Mouse (Mus musculus) adrenal gland, adult 8-10 months (tissue): ENCODE measurements around the gene Apol6. TPM values are rescaled to one million over a fixed set of nuclear protein-coding genes. Genes with fewer than 3 reads are reported as not detected.

Source experiments
- DNase-seq: peaks from one replicate; pipeline ENCODE4 v3.0.0; 2022
- total RNA-seq, 4 experiments: library from RNA; stranded (reverse); gene quantifications; 2 replicates each; pipeline ENCODE4 v1.2.4; 2022

Gene Apol6
- total RNA-seq, 4 experiments from 2014 or later: 11.8 to 73.3 (median 21.2) TPM

DNA sequence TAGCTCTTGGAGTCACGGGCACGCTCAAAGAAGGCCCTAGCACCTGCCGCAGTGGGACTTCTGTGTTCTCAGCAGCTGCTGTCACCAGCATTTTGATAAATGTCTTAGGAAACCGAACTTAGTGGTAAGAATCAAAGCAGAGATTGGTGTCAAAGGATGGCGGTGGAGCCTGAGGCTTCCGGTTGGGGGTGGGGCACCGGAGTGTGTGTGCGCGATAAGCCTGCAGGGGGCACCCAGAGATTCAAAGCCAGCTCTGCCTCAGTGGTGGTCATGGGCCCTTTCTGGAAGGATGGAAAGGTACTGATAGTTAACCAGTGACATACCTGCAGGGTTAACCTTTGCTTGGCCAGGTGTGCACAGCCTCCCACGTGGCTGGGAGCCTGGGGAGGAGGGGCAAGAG lies 27.0 kb downstream of the Apol6 start:
- no peak for DNase-seq

DNA sequence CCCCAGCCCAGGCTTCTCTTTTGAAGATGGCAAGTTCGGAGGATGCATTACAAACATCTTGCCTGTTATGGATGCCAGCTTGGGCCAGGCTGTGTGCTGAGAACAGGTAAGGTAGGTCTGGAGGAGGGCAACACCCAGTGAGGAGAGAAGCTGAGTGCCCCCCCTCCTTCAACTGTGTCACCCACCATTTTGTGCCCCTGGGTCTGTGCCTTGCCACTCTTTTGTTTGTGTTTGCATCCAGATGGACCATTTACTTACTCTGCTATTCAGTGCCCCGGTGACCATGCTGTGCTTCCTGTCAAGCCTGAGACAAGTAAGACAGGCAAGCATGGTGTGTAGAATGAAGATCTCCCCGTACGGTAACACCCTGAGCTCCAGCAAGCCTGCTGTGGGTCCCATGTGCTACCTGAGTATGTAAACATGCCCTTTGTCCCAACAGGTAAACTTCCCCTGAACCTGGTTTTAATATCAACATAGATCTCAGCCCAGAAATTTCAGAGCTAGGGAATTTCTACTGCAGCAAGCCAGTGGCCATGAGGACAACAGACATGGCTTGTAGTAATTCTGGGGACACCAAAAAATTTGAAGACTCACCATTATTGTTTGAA lies 28.1 kb downstream of the Apol6 start:
- no peak for DNase-seq

DNA sequence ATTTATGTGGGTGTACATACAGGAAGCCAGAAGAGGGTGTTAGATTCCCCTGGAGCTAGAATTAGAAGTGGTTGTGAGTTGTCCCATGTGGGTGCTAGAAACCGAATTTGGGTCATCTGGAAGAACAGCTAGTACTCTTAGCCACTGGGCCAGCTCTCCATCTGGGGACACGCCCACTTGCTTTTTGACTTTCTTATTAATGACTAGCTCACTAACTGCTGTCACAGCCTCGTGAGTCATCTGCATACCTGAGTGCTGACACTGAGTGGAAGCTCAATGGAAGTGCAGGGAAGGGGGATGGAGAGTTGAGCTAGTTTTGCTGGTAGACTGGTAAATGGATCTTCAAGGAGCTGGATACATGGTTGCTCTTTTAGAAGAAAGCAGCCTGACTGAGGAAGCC lies 32.0 kb downstream of the Apol6 start:
- no peak for DNase-seq

DNA sequence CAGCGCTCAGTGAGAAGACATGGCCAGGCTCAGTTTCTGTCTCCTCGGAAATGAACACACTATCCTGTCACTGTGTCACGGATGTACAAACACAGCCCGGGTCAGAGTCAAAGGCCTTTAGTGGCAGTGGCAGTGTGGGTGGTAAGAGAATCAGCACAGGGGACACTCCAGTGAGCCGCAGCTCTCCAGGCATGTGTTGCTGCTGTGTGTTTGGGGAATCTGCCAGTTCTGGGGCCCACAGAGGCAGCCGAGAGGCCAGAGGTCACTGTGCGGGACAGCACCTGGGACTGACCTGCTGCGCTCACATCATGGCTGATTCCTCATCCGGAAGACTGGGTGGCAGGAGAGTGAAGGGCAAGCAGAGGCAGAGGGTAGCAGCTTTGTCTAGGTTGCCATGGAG lies 33.4 kb downstream of the Apol6 start:
- DNase-seq: no peak

DNA sequence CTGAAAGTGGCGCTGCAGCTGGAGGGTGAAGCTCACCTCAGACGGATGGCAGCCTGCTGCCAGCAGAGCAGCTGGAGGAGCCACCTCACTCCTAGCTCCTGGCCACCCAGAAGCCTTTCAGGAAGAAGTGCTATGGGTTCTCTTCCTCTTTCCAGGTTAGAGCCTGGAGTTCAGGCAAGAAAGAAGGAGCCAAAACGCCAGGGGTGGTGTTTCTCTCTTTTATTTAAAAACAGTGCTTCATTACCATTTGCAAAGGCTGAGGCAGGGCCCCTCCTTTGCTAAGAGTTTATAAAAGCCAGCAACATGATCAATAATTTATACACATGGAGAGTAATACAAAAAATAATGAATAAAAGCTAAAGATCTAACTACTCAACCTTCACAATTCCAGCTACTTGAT lies 34.3 kb downstream of the Apol6 start:
- no peak for DNase-seq

DNA sequence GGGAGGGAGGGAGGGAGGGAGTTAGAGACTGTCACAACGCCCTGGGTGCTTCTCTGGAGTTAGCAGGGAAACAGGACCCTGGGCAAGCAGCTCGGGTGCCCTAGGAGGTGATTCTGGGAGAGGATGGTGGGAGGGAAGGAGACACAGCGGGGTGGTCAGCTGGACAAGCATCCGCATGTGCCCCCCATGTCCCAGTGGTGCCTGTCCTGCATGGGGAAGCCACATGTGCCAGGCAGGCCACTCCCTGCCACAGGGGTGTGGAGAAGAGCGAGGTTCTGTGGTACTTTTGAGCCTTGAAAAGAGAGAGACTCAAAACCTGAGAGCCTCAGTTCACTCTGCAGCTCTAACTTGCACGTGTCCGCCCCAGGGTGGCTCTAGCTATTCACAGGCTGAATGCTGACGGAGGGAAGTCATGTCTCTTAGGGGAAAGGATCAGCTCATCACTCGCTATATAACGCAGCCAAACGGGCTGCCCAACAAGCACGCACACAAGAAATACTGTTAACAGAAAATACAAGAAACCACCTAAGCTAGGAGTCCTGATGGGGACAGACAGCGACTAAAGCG lies 34.8 kb downstream of the Apol6 start:
- no peak for DNase-seq

DNA sequence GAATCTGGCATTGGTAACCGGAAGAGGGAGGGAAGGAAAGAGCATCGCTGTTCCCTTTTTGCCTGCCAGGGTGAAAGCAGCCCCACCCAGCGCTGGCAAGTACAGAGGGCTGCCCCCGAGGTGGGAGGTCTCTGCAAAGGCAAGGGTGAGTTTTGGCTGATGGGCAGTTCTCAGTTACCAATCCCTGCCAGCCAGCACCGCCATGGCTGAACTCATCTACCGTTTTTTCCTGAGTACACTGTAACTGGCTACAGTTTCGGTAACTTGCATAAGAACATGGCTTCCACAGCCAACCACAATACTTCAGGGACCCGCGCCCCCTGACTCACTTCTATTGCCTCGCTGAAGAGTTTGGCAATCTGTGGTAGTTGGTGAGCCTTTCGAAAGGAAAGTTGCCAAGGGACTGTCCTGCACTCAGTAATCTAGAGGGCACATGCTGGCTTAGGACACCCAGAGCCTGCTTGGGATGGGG lies 35.4 kb downstream of the Apol6 start:
- peak; percentile 40 for DNase-seq

DNA sequence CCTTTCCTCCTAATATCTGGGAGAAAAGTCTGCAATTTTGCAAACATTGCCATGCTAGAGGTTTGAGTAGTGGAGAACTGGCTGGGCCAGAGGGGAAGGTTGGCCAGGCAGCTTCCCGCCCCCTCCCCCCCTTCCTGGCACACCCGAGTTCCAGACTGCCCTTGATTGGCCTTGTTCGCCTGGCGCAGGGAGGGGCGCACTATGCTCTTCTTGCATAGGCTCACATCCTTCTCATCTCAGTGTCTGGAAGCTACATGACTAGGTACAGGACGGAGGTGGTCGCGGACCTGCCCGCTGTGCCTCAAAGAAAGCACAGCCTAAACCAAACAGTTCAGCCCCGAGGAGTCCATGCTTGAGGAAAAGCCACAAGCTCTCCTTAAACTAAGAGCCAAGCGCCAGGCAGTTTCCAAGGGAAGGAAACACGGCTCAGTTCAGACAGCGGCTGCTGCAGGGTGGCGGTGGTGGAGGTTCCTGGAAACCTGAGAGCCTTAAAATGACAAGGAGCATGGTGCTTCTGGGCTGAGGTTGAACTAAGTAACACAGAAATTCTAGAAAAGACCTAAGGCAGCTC lies 36.2 kb downstream of the Apol6 start:
- DNase-seq: no peak

DNA sequence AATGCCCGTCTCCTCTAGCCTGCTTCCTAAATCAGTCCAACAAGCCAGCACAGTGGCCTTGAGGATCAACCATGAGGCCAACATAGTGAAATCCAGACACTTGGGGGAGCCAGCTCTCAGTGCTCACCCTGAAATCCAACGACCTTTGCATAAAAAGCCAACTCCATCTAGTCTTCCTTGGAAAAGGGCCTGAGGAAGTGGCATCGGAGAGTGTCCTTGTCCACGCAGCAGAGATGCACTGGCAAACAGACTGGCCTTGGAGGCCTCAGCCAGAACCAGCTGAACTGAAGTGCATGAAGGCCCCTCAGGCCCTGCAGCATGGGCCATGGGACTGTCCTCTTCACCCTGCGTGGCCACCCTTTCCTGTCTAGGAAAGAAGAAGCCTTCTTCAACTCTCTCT lies 36.9 kb downstream of the Apol6 start:
- DNase-seq: peak; percentile 83

DNA sequence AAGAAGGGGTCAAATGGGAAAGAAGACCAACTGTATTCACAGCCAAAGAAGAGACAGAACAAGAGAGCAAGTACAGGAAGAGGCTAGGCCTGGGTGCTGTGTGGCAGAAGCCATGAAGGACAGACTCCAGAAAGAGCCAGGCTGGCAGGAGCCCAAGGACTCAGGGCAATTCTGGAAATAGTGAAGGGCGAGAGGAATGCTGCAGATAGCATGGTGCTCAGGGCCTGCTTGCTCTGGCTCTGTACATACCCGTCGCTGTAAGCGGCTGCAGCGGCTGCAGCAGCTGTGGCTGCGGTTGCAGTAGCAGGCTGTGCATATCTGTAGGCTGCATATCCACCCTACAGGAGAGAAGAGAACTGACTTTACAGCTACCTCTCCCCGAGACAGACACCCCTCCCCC lies 41.3 kb downstream of the Apol6 start:
- peak; percentile 89 for DNase-seq

DNA sequence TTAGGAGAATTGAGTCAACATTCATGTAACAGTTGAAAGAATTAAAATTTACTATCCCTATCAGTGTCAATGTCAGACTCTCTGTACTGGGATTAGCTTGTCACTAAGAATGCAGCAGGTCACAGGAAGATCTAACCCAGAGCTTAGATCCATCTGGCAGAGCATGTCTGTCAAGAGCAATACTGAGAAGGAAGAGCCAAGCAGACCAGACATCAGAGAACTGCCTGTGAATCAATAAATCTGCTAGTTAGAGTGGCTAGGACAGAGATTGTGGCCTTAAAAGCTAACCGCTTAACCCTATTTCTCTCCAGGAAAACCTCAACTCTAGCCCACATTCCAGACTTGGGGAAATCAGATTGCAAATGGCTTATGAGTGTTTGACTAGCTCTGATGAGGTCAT lies 42.0 kb downstream of the Apol6 start:
- no peak for DNase-seq

DNA sequence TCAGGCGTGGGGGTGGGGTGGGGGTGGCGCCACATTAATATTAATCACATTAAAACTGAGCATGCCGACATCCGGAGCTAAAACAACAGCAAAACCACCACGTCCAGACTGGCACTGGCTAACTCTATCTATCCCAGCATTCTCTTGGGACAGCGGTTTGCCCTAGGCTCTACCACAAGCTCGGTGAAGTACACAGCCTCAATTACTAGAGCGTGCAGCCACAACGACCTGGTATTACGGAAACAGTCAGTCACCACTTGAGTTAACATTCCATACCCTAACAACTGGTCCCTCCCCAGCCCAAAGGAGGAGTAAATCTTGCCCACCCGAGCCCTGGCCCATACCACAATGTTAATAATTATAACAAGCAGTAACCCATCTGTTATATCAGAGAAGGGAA lies 44.7 kb downstream of the Apol6 start:
- no peak for DNase-seq

DNA sequence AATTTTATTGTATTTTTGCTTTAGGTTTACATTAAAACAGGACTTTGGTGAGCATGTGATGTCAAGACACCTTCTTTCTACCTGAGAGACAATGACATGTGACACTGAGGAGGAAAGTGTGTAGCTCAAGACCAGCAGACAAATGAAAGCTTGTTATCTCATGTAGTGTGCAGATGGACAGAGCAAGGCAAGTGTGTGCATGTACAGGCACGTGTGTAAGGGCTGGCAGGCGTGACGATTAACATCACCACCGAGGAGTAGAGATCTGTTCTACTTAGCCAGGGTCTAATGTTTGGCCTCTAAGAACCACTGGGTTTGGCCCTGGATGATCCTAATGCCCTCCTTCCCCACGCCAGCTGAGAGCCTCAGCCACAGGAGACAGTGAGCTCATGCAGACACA lies 46.0 kb downstream of the Apol6 start:
- DNase-seq: no peak

DNA sequence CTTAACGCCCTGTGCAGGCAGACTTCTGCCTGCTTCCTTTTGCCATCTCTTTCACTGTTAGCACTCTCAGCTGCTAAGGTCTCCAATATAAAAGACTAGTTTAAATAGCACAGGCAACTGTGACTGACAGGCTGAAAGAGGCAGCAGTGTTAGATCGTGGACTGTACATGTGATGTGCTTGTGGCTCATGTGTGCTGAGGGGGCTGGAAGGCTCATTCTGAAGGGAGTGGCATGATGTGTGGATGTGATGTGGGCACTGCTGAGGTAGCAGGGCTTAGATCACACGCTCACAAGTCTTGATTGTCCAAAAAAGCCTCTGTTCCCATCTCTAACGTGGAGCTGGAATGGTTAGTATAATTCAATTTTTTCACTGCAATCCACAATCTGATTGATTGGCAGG lies 46.9 kb downstream of the Apol6 start:
- no peak for DNase-seq

DNA sequence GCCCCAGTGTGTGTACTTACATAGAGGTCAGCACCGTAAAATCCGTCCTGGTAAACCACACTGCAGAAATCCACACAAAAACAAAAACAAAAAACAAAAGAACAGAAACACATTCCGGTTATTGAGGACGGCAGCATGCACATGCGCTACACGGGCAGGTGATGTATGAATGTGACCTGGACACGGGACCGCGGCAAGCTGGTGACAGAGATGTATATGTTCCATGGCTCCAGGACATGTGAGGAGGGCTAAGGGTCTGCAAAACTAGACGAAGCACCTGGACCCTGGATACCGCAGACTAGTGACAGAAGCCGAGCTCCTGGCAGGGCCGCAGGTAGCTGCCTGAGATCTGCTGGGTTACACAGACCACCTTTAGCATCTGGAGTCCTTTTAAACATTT lies 49.9 kb downstream of the Apol6 start:
- no peak for DNase-seq

DNA sequence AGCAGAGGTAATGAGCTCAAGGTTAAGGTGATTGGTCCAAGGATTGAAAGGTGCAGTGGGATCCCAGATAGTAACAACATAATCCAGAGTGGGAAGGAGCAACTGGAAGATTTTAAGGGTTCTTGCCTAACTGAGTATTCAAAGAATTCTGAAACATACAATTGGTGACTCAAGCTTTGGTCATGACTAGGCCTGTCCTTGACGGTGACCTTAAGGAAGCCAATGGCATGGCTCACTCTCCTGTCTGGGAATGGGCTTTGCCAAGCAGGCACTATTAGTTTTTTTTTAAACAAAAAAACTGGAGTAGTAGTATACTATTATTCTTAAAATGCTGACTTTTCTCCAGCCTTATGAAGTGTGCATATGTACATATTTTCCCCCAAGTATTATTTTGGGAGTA lies 50.7 kb downstream of the Apol6 start:
- DNase-seq: peak; percentile 74

DNA sequence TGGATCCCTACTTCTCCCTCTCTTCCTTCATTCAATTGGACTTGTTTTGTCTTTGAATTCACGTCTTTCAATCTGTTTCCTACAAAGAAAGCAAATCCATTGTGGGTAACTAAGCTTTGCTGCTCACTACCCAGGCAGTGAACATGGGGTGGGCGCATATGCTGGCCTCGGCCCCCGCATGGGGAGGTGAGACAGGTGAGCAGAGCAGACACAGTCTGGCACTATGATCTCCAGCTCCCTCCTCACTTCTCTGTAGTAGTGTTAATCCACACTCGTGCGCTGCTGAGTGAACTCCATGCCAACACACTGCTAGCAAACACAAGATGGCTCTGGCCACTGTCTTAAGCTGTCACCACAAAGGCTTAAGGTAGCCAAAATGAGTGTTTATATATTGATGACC lies 52.8 kb downstream of the Apol6 start:
- no peak for DNase-seq

DNA sequence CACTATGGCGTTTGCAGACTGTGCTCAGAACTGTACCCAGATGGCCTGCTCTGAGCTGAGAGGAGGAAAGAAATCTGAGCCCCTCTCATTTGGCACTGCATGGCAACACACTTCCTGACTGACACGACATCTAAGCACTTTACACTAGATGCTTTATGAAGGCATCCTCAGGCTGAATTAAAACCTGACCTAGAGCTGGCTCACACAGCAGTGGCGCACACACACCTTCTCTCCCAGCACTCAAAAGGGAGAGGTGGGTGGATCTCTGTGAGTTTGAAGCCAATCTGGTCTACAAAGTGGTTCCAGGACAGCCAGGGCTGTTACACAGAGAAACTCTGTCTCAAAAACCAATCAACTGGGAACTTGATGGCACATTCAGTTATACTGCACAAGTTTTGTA lies 55.2 kb downstream of the Apol6 start:
- DNase-seq: no peak

DNA sequence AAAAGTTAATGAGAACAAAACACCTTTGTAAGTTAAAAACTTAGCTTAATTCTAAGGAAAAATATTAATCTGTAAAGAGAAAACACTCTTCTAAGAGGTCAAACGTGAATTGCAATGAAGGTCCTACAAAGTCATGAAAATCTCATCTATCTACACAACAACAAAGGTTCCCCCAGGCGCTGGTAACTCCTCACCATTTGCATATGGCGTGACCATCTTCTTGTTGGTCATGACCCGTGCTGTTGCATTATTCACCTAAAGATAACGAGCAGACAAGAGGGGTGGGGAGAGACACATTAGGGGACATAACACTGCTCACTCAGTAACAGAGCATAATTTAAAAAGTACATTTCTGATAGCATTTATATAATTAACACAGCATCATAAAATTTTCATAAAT lies 58.2 kb downstream of the Apol6 start:
- no peak for DNase-seq

DNA sequence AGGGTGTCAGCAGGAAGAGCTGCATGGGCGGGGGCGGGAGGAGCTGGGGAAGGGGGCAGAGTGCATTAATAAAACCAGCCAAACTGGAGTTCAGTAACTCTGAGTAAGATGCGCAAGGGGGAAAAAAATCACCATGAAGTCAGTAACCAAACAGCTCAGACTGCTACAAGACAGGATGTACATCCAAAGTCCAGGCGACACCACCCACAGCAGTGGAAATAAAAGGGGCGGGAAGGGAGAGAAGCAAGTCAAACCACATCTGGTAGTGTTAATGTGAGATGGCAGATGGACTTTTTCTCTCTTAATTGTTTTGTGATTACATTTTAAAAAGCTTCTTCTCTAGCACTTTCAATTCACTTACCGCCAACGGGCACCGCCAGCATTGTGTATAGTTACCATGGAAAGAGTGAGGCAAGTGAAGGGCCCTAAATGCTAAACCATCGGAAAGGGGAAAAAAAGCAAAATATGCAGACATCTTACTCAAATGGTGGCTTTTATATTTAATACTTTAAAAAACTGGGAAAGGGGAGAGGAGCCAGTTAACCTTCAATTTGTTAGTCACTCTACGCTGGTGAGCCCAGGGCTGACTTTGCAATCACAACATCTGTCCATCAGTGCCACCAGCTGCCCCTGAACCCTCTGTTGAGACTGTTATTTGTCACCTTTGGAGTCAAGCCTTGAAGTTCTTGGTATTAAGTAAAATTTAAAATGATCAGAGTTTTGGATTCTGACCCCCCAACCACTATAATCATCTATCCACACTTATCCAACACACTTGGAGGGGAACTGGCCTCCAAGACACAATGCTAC lies 60.0 kb downstream of the Apol6 start:
- peak; percentile 42 for DNase-seq

DNA sequence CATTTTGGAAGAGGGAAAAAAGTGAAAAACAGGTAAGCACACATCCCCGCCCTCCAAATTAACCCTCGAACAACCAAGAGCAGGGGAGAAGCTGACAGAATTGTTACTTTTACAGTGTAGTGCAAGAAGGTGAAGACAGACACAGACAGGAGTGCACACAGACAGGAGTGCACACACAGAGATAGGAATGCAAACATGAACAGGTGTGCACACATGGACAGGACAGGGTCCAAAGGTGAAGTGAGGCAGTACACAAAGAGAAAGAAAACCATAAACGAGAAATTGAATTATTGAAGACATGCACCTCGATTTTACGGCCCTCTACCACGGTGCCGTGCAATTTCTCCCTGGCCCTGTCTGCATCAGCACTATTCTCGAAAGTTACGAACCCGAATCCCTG lies 60.7 kb downstream of the Apol6 start:
- no peak for DNase-seq
